Mouse (Mus musculus): ENCODE data around the gene Nkd1. TPM values are rescaled to one million over a fixed set of nuclear protein-coding genes. Genes with fewer than 3 reads are reported as not detected.

The Nkd1 gene
- polyA plus RNA-seq (2015; fragmentation: Nextera tagmentation; extraction: Ambion mirVana) = 66.5 and 66.9 TPM in 2 replicates

DNA sequence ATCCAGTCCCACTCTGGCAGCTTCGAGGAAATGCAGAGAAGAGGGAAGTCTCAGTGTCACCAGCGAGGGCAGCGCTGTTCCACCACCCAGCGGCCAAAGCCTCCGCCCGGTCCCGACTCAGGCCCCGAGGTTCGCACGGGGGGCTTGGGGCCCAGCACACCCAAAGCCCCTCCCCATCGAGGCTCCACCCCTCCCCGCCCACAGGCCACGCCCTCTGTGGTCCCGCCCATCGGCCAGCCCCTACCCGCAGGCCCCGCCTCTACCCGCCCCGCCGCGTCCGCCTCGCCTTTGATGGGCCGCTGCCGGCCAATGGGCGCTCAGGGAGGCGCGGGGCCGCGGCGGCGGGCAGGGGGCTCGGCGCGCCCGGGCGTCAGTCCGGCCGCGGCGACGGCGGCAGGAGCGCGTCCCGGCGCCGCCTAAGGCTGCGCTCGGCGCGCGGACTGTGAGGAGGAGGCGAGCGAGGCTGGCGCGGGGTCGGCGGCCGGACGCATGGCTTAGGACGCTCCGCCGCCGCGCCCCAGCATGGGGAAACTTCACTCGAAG, at the start of gene Nkd1:
Gene Nkd1, plus strand, starts transcription at position 370 of the 543 bp plus-strand sequence.
- peak; percentile 89 for ATAC-seq (ENCODE audit: low FRiP score, low TSS enrichment)
- Histone ChIP-seq H3K27me3 (ENCODE audit: insufficient read depth, low read length) (0 out of 2 replicates have a peak, but pooled peaks cover 8% of the 10 kb centered on the region), H3K27ac (ENCODE audit: low read length) (peak within 1 kb of the TSS; percentile 60; the same call in 1 of the 2 replicates), H3K4me2 (replicated peaks; ENCODE audit: low read depth, low read length) (peak within 1 kb of the TSS; percentile 94), H3K36me3 (ENCODE audit: insufficient read depth, low read length) (no peaks in the 10 kb centered on the region), H3K9ac (replicated peaks; ENCODE audit: low read length) (peak within 1 kb of the TSS; percentile 86), H3K9me3 (ENCODE audit: low read length) (no peaks in the 10 kb centered on the region), H3K4me3 (ENCODE audit: low read length) (peak within 1 kb of the TSS; percentile 84), H3K4me1 (ENCODE audit: insufficient read depth, low read length) (peaks cover 44% of the 10 kb centered on the region)
- under 1% methylated on average over 52 of the region's 67 CpGs for WGBS

DNA sequence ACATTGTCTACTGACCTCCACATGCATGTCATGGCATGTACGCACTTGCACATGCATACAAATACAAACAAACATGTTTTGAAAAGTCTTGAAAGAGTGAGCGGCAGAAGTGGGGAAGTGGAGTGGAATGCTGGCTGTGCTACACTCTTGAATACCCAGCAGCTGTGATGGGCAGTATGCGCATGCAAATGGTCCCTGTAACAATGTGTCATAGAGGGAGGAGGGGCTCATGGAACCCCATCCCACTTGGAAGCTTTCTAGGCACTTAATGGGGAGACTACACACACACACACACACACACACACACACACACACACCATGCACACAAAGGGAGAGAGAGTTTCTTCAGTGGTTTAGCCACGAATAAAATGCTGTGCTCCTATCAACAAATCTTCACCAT, 39.9 kb upstream of the Nkd1 start:
- H3K27ac ChIP-seq (ENCODE audit: low read length) = no peak overlapping the region
- H3K9me3 ChIP-seq (ENCODE audit: low read length) = no peaks in the 10 kb centered on the region
- no peaks in the 10 kb centered on the region for H3K27me3 ChIP-seq (ENCODE audit: insufficient read depth, low read length)
- no peak for ATAC-seq (ENCODE audit: low FRiP score, low TSS enrichment)
- no peak overlapping the region for H3K4me3 ChIP-seq (ENCODE audit: low read length)
- H3K4me2 ChIP-seq (replicated peaks; ENCODE audit: low read depth, low read length) = no peak overlapping the region
- no peak overlapping the region for H3K9ac ChIP-seq (replicated peaks; ENCODE audit: low read length)
- H3K4me1 ChIP-seq (ENCODE audit: insufficient read depth, low read length) = no peaks in the 10 kb centered on the region; the same call in 1 of the 2 replicates
- 83% methylated on average over 4 of the region's 4 CpGs for WGBS
- H3K36me3 ChIP-seq (ENCODE audit: insufficient read depth, low read length) = no peaks in the 10 kb centered on the region

DNA sequence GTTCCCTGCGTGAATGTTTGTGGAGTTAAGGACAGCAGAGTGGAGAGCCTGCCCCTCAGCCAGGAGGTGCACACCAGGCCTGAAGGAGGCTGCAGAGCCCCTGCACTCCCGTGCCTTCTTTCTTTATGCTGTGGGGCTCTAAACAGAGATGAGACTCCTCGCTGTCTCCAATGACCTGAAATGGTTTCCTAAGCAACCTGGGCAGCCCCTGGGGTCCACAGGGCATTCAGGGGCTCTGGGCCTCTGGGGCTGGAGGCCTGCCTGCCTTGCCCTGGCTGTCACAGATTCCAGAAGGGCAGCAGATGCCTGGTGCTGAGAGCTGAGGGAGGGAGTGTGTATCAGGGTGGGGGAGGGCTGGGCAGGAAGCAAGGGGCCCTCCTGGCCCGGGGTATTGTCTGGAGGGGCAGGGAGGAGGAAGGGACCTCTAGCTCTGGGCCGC, 32.7 kb upstream of the Nkd1 start:
- peak; percentile 49 for ATAC-seq (ENCODE audit: low FRiP score, low TSS enrichment)
- WGBS = 7% methylated on average over 5 of the region's 5 CpGs
- H3K9me3 ChIP-seq (ENCODE audit: low read length) = no peaks in the 10 kb centered on the region
- no peak overlapping the region for H3K4me2 ChIP-seq (replicated peaks; ENCODE audit: low read depth, low read length)
- no peak overlapping the region for H3K4me3 ChIP-seq (ENCODE audit: low read length)
- H3K4me1 ChIP-seq (ENCODE audit: insufficient read depth, low read length) = peaks cover 9% of the 10 kb centered on the region
- no peak overlapping the region; the same call in 1 of the 2 replicates for H3K9ac ChIP-seq (replicated peaks; ENCODE audit: low read length)
- H3K27ac ChIP-seq (ENCODE audit: low read length) = no peak overlapping the region
- no peaks in the 10 kb centered on the region for H3K27me3 ChIP-seq (ENCODE audit: insufficient read depth, low read length)
- no peaks in the 10 kb centered on the region for H3K36me3 ChIP-seq (ENCODE audit: insufficient read depth, low read length)

DNA sequence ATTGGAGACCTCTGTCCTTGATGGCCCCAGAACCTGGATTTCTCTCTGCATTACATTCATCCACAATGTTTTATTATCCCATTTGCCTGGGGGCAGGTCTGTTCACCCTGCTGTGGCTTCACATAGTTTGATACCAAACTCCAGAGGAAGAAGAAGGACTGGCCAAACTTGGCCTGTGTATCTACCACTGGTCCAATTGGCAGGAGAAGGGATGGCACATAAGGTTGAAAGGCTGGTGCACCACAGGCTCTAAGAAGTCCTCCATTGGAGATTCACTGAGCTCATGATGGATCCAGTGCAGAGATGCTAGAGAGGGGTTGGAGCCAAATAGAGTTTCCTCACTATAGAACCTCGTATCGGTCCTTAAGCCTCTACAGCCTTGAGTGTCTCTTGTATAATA, 27.1 kb upstream of the Nkd1 start:
- Histone ChIP-seq H3K4me1 (ENCODE audit: insufficient read depth, low read length) (no peaks in the 10 kb centered on the region), H3K9ac (replicated peaks; ENCODE audit: low read length) (no peak overlapping the region), H3K36me3 (ENCODE audit: insufficient read depth, low read length) (no peaks in the 10 kb centered on the region), H3K27ac (ENCODE audit: low read length) (no peak overlapping the region), H3K4me2 (replicated peaks; ENCODE audit: low read depth, low read length) (no peak overlapping the region), H3K9me3 (ENCODE audit: low read length) (no peaks in the 10 kb centered on the region), H3K4me3 (ENCODE audit: low read length) (no peak overlapping the region), H3K27me3 (ENCODE audit: insufficient read depth, low read length) (no peaks in the 10 kb centered on the region)
- WGBS = 94% methylated on average over 2 of the region's 2 CpGs
- no peak for ATAC-seq (ENCODE audit: low FRiP score, low TSS enrichment)

DNA sequence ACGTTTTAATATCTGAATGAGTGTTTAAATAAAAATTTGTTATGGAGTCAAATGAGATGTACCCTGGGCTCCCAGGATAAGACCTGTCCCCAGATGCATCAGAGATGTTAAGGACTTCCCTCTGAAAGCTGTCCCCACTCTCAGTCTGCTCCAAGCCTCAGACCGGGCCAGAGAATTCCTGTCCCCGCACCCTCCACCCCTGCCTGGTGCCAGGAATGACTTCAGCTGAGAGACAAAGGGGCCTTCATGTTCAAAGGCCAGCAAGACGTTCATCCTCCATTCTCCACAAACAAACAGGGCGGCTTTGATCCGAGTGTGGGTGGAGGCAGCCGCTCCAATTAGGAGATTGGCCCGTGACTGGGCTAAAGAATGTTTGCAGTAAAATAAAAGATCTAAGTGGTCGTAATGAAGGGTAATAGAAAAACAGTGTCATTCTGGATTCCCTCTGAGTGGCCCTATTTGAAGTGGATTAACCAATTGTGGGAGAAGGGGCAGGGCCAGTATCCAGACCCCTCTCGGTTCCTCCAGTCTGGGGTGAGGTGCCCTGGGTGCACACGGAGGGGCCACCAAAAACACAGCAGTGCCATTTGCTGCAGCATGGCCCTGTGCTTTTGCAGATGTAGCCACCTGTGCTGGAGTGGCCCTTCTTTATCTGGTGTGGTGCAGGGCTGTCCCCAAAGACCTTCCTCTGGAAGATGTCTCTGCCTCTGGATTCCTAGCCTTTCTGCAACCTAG, 25.9 kb upstream of the Nkd1 start:
- H3K4me1 ChIP-seq (ENCODE audit: insufficient read depth, low read length) = no peaks in the 10 kb centered on the region
- H3K27me3 ChIP-seq (ENCODE audit: insufficient read depth, low read length) = no peaks in the 10 kb centered on the region
- 7% methylated on average over 11 of the region's 11 CpGs for WGBS
- no peak overlapping the region for H3K4me3 ChIP-seq (ENCODE audit: low read length)
- no peaks in the 10 kb centered on the region for H3K9me3 ChIP-seq (ENCODE audit: low read length)
- ATAC-seq (ENCODE audit: low FRiP score, low TSS enrichment) = peak; percentile 71; the same call in 1 of the 2 replicates
- H3K9ac ChIP-seq (replicated peaks; ENCODE audit: low read length) = no peak overlapping the region
- H3K36me3 ChIP-seq (ENCODE audit: insufficient read depth, low read length) = no peaks in the 10 kb centered on the region
- H3K27ac ChIP-seq (ENCODE audit: low read length) = no peak overlapping the region
- no peak overlapping the region for H3K4me2 ChIP-seq (replicated peaks; ENCODE audit: low read depth, low read length)

DNA sequence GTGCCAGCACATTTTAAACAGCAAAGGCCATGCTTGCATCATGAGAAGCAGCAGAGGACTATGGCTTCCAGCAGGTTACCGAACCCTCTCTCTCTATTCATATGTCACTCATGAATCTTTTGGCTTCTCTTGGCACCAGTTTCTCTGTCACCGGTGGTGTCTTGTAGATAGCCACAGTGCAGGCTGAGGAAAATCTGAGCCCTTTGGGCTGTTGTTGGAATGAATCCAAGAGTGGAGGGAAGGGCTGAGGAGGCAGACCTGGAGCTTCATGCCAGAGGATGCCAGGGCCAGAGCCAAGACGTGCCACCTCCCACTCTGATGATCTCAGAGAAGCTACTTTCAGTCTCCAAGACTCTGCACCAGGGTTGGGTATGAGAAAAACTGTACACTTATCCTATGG, 19.0 kb upstream of the Nkd1 start:
- Histone ChIP-seq H3K27me3 (ENCODE audit: insufficient read depth, low read length) (no peaks in the 10 kb centered on the region), H3K9ac (replicated peaks; ENCODE audit: low read length) (no peak overlapping the region), H3K27ac (ENCODE audit: low read length) (no peak overlapping the region), H3K36me3 (ENCODE audit: insufficient read depth, low read length) (no peaks in the 10 kb centered on the region), H3K4me1 (ENCODE audit: insufficient read depth, low read length) (no peaks in the 10 kb centered on the region), H3K4me3 (ENCODE audit: low read length) (no peak overlapping the region), H3K9me3 (ENCODE audit: low read length) (no peaks in the 10 kb centered on the region), H3K4me2 (replicated peaks; ENCODE audit: low read depth, low read length) (no peak overlapping the region)
- 87% methylated on average over 3 of the region's 3 CpGs for WGBS
- ATAC-seq (ENCODE audit: low FRiP score, low TSS enrichment) = no peak

DNA sequence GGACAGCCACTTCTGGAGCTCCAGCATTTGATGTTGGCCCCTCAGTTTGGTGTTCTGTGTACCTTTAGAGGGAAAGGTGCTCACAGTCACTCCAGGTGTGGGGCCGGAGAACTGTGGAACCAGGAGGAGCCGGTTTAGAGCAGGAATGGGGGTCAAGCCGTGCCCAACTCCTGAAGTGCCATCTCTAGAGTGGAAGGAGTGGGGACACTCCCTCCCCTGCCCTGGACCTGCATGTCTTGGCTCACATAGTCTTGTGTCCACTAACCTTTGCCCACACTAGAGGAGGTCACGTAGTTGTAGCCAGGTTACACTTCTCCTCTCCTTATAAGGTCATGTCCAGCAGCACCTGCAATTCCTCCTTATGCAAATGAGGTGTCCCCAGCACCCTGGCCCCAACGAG, 14.2 kb upstream of the Nkd1 start:
- Histone ChIP-seq H3K9ac (replicated peaks; ENCODE audit: low read length) (no peak overlapping the region), H3K4me3 (ENCODE audit: low read length) (no peak overlapping the region), H3K27me3 (ENCODE audit: insufficient read depth, low read length) (0 out of 2 replicates have a peak, but pooled peaks cover 2% of the 10 kb centered on the region), H3K4me1 (ENCODE audit: insufficient read depth, low read length) (no peaks in the 10 kb centered on the region), H3K9me3 (ENCODE audit: low read length) (no peaks in the 10 kb centered on the region), H3K36me3 (ENCODE audit: insufficient read depth, low read length) (no peaks in the 10 kb centered on the region), H3K4me2 (replicated peaks; ENCODE audit: low read depth, low read length) (no peak overlapping the region), H3K27ac (ENCODE audit: low read length) (no peak overlapping the region)
- no peak for ATAC-seq (ENCODE audit: low FRiP score, low TSS enrichment)
- 73% methylated on average over 5 of the region's 5 CpGs for WGBS

DNA sequence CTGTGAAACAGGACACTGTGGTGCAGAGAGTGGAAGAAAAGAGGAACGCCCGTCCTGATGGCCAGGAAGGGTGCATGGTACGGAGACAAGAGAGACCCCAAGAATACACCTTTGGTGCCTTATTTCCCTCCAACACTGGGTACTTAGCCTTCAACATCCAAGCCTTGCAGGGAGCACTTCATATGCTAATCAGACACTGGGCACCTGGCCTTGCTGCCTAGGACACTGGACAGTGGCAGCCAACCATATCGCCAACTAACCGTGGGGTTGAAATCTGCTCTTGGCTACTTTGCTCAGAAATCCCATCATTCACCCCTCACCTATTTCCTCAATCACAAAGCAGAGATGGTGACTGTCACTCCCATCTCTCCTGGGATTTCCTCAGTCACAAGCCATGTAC, 10.1 kb upstream of the Nkd1 start:
- peaks cover 5% of the 10 kb centered on the region; the same call in 1 of the 2 replicates for H3K9me3 ChIP-seq (ENCODE audit: low read length)
- H3K4me2 ChIP-seq (replicated peaks; ENCODE audit: low read depth, low read length) = no peak overlapping the region
- no peak overlapping the region for H3K4me3 ChIP-seq (ENCODE audit: low read length)
- 81% methylated on average over 5 of the region's 5 CpGs for WGBS
- no peak overlapping the region for H3K27ac ChIP-seq (ENCODE audit: low read length)
- no peaks in the 10 kb centered on the region for H3K36me3 ChIP-seq (ENCODE audit: insufficient read depth, low read length)
- peaks cover 5% of the 10 kb centered on the region; the same call in 1 of the 2 replicates for H3K27me3 ChIP-seq (ENCODE audit: insufficient read depth, low read length)
- no peaks in the 10 kb centered on the region for H3K4me1 ChIP-seq (ENCODE audit: insufficient read depth, low read length)
- ATAC-seq (ENCODE audit: low FRiP score, low TSS enrichment) = no peak
- no peak overlapping the region for H3K9ac ChIP-seq (replicated peaks; ENCODE audit: low read length)

DNA sequence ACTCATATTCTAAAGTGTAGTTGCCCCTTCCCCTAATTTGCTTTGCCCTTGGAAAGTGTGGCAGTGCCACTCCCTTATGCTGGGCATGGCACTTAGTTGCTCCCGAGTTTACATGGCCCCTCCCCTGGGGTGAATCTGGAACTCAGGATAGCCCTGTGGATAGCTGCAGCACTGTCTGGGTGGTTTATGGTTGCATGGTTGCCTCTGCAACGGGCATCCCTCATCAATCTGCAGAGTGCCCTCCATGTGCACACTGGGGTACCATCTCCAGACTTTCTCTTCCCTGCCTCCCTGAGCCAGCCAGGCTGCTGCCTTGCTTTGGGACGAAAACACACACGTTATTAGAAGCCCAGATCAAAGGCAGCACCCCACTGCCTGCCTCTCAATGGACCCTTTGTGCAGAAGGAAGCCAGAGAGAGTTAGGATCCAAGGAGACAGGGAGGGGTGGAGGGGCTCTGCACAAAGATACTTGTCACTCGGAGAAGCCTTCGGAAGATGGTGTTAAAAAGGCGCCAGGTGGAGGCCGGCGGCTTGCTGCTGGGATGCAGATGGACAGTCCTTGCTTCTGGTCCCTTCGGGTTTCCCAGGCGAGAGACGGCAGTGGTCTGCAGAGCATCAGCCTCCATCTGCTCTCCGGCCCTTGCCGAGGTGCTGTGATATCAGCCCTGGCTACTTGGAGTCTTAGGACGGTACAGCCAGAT, 8.9 kb upstream of the Nkd1 start:
- no peak overlapping the region for H3K4me2 ChIP-seq (replicated peaks; ENCODE audit: low read depth, low read length)
- H3K9ac ChIP-seq (replicated peaks; ENCODE audit: low read length) = no peak overlapping the region
- ATAC-seq (ENCODE audit: low FRiP score, low TSS enrichment) = no peak
- peaks cover 5% of the 10 kb centered on the region; the same call in 1 of the 2 replicates for H3K27me3 ChIP-seq (ENCODE audit: insufficient read depth, low read length)
- H3K4me3 ChIP-seq (ENCODE audit: low read length) = no peak overlapping the region
- H3K36me3 ChIP-seq (ENCODE audit: insufficient read depth, low read length) = no peaks in the 10 kb centered on the region
- H3K4me1 ChIP-seq (ENCODE audit: insufficient read depth, low read length) = no peaks in the 10 kb centered on the region
- peaks cover 5% of the 10 kb centered on the region; the same call in 1 of the 2 replicates for H3K9me3 ChIP-seq (ENCODE audit: low read length)
- 8% methylated on average over 15 of the region's 15 CpGs for WGBS
- no peak overlapping the region for H3K27ac ChIP-seq (ENCODE audit: low read length)

Data from kidney, embryonic 16.5 days (tissue).